Mouse (Mus musculus): ENCODE data around the gene Ms4a15. TPM values are rescaled to one million over a fixed set of nuclear protein-coding genes. Genes with fewer than 3 reads are reported as not detected.

Ms4a15 gene
- polyA plus RNA-seq, 1 experiment, result not detected

DNA sequence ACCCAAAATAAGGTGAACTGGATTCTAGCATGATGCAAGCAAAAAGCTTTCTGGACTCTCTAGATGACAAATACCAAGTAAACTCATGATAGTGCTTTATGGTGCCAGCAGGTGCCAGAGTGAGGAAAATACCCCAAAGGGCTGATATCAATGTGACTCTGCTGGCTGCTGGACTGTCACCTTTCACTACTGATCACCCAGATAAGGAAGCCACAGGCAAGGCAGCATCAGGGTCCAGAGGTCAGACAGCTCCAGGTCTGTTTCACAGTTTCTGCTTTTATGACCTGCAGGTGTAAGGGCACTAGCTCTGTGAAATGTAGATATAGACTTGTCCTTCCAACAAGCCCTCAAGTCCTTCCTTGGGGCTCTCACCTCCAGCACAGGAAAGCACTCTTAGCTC, 22.4 kb upstream of the Ms4a15 start:
- no peaks in the 10 kb centered on the region for H3K36me3 ChIP-seq (ENCODE audit: control insufficient read depth, insufficient read depth)
- no peaks in the 10 kb centered on the region for H3K79me2 ChIP-seq (ENCODE audit: control insufficient read depth, insufficient read depth)
- no peak overlapping the region for H3K4me3 ChIP-seq (ENCODE audit: insufficient read depth, poor library complexity, severe bottlenecking)
- H3ac ChIP-seq (ENCODE audit: control insufficient read depth, insufficient read length, low read depth), result no peak overlapping the region
- H3K79me3 ChIP-seq (ENCODE audit: low read depth), result no peaks in the 10 kb centered on the region
- TF ChIP-seq FOSL1 (IDR thresholded peaks at IDR 0.05; ENCODE audit: insufficient read depth, low read length, poor library complexity, severe bottlenecking) (no peak), MYOG (IDR thresholded peaks at IDR 0.05; ENCODE audit: control insufficient read depth, extremely low read depth, insufficient read length) (no peak)
- no peaks in the 10 kb centered on the region for H3K27me3 ChIP-seq (ENCODE audit: control insufficient read depth, insufficient read depth, insufficient read length)

DNA sequence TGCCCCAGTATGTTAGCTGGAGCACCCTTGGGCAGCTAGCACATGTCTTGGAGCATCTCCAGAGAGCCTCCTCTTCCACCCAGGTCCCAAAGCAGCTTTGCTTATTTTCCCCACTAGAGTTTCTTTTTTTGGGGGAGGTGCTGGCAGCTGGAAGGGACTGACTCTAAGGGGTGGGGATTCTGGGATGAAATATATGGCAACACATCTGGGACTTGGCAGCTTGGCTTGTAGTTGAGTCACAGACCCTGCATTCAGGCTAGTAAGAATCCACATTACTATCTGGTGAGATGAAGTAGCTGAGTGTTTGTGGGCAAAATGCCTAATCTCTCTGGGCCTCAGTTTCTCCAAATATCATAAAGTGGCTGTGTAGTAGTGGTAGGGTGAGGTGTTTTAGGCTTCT, 1.1 kb downstream of the Ms4a15 start:
- Histone ChIP-seq H3K36me3 (ENCODE audit: control insufficient read depth, insufficient read depth) (no peaks in the 10 kb centered on the region), H3K79me3 (ENCODE audit: low read depth) (no peaks in the 10 kb centered on the region)

DNA sequence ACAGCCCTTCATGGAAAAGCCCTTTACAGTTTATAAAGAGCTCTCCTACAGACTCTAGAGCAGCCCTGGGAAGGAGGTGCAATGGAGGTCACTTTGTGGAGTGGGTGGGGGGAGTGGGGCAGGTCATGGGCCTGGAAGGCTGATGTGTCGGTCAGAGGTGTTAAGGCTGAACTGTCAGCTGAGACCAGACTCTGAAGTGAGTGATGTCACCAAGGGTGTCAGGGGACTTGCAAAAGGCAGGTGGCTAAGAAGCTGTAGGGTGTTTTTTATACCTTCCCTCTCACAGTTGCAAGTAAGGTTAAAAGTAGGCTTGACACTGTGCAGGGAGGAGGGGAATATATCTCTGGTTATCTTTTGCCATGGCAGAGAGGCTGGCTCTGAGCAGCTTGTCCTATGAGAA, 2.3 kb downstream of the Ms4a15 start:
- H3K27me3 ChIP-seq (ENCODE audit: control insufficient read depth, insufficient read depth, insufficient read length), result peaks cover 28% of the 10 kb centered on the region
- TF ChIP-seq CEBPB (IDR thresholded peaks at IDR 0.05; ENCODE audit: low read depth) (no peak), MAX (IDR thresholded peaks at IDR 0.05) (no peak), MYOD1 (IDR thresholded peaks at IDR 0.05; ENCODE audit: control insufficient read depth, insufficient read length, low read depth) (no peak), MYOG (IDR thresholded peaks at IDR 0.05; ENCODE audit: control insufficient read depth, extremely low read depth, insufficient read length) (no peak), CTCF (IDR thresholded peaks at IDR 0.05; ENCODE audit: control insufficient read depth, insufficient read depth, insufficient read length) (no peak), USF1 (IDR thresholded peaks at IDR 0.05; ENCODE audit: low read depth) (no peak), FOSL1 (IDR thresholded peaks at IDR 0.05; ENCODE audit: insufficient read depth, low read length, poor library complexity, severe bottlenecking) (no peak)

More for the DNA sequence above, 1.1 kb downstream of the Ms4a15 start:
- peaks cover 29% of the 10 kb centered on the region for H3K27me3 ChIP-seq (ENCODE audit: control insufficient read depth, insufficient read depth, insufficient read length)
- H3K79me2 ChIP-seq (ENCODE audit: control insufficient read depth, insufficient read depth), result no peaks in the 10 kb centered on the region
- no peak for TF ChIP-seq MYOG (IDR thresholded peaks at IDR 0.05; ENCODE audit: control insufficient read depth, extremely low read depth, insufficient read length)
- no peak for TF ChIP-seq USF1 (IDR thresholded peaks at IDR 0.05; ENCODE audit: low read depth)
- no peak for TF ChIP-seq CEBPB (IDR thresholded peaks at IDR 0.05; ENCODE audit: low read depth)
- no peak for TF ChIP-seq CTCF (IDR thresholded peaks at IDR 0.05; ENCODE audit: control insufficient read depth, insufficient read depth, insufficient read length)
- no peak for TF ChIP-seq MAX (IDR thresholded peaks at IDR 0.05)
- TF ChIP-seq FOSL1 (IDR thresholded peaks at IDR 0.05; ENCODE audit: insufficient read depth, low read length, poor library complexity, severe bottlenecking), result no peak
- TF ChIP-seq MYOD1 (IDR thresholded peaks at IDR 0.05; ENCODE audit: control insufficient read depth, insufficient read length, low read depth), result no peak
- no peak overlapping the region for H3ac ChIP-seq (ENCODE audit: control insufficient read depth, insufficient read length, low read depth)
- no peak overlapping the region for H3K4me3 ChIP-seq (ENCODE audit: insufficient read depth, poor library complexity, severe bottlenecking)

DNA sequence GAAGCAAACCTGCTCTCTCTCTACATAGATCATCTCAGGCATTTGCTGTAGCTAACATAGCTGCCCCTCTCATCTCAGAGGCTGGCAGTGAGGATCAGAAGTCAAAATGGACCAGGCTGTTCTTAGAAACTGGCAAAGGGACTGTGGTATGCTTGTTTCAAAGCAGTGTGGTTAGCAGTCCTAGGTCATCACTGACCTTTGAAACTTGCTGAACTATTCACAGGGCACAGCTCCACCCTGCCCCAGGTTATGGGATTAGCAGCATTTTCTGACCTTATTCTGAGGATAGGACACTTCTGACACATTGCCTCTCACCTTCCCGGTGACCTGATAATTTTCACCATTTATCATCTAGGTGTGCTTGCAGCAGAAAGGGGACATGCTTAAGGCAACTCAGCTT, 4.5 kb downstream of the Ms4a15 start:
- no peaks in the 10 kb centered on the region for H3K36me3 ChIP-seq (ENCODE audit: control insufficient read depth, insufficient read depth)
- no peak overlapping the region for H3K4me3 ChIP-seq (ENCODE audit: insufficient read depth, poor library complexity, severe bottlenecking)
- H3ac ChIP-seq (ENCODE audit: control insufficient read depth, insufficient read length, low read depth), result no peak overlapping the region
- H3K79me2 ChIP-seq (ENCODE audit: control insufficient read depth, insufficient read depth), result no peaks in the 10 kb centered on the region
- no peak for TF ChIP-seq FOSL1 (IDR thresholded peaks at IDR 0.05; ENCODE audit: insufficient read depth, low read length, poor library complexity, severe bottlenecking)
- no peak for TF ChIP-seq CEBPB (IDR thresholded peaks at IDR 0.05; ENCODE audit: low read depth)
- no peak for TF ChIP-seq CTCF (IDR thresholded peaks at IDR 0.05; ENCODE audit: control insufficient read depth, insufficient read depth, insufficient read length)
- no peak for TF ChIP-seq USF1 (IDR thresholded peaks at IDR 0.05; ENCODE audit: low read depth)
- TF ChIP-seq MYOD1 (IDR thresholded peaks at IDR 0.05; ENCODE audit: control insufficient read depth, insufficient read length, low read depth), result no peak
- TF ChIP-seq MYOG (IDR thresholded peaks at IDR 0.05; ENCODE audit: control insufficient read depth, extremely low read depth, insufficient read length), result no peak
- TF ChIP-seq MAX (IDR thresholded peaks at IDR 0.05), result no peak
- peaks cover 22% of the 10 kb centered on the region for H3K27me3 ChIP-seq (ENCODE audit: control insufficient read depth, insufficient read depth, insufficient read length)
- H3K79me3 ChIP-seq (ENCODE audit: low read depth), result no peaks in the 10 kb centered on the region

More for the DNA sequence above, 2.3 kb downstream of the Ms4a15 start:
- Histone ChIP-seq H3K36me3 (ENCODE audit: control insufficient read depth, insufficient read depth) (no peaks in the 10 kb centered on the region), H3ac (ENCODE audit: control insufficient read depth, insufficient read length, low read depth) (no peak overlapping the region), H3K79me3 (ENCODE audit: low read depth) (no peaks in the 10 kb centered on the region), H3K4me3 (ENCODE audit: insufficient read depth, poor library complexity, severe bottlenecking) (no peak overlapping the region), H3K79me2 (ENCODE audit: control insufficient read depth, insufficient read depth) (no peaks in the 10 kb centered on the region)

DNA sequence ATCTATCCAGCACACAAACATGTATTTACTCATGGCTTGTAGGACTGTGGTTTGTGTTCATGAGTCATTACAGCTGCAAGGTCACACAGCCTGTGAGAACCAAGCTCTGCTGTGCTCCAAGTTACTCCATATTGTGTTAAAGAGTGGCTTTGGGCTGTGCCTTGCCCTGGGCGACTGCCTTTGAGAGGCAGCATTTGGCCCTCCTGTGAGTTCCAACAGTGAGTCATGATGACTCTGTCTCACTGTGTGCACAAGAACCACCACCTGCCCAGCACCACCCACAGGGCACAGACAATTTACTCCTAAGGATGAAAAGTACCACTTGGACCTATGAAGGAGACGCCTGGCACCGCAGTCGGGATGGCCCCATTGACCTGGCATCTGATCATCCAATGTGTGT, 7.2 kb downstream of the Ms4a15 start:
- Histone ChIP-seq H3K79me3 (ENCODE audit: low read depth) (no peaks in the 10 kb centered on the region), H3K4me3 (ENCODE audit: insufficient read depth, poor library complexity, severe bottlenecking) (no peak overlapping the region), H3ac (ENCODE audit: control insufficient read depth, insufficient read length, low read depth) (no peak overlapping the region), H3K79me2 (ENCODE audit: control insufficient read depth, insufficient read depth) (no peaks in the 10 kb centered on the region), H3K27me3 (ENCODE audit: control insufficient read depth, insufficient read depth, insufficient read length) (peaks cover 9% of the 10 kb centered on the region), H3K36me3 (ENCODE audit: control insufficient read depth, insufficient read depth) (no peaks in the 10 kb centered on the region)
- TF ChIP-seq USF1 (IDR thresholded peaks at IDR 0.05; ENCODE audit: low read depth), result no peak
- TF ChIP-seq CTCF (IDR thresholded peaks at IDR 0.05; ENCODE audit: control insufficient read depth, insufficient read depth, insufficient read length), result no peak
- TF ChIP-seq MYOD1 (IDR thresholded peaks at IDR 0.05; ENCODE audit: control insufficient read depth, insufficient read length, low read depth), result peak; percentile 69
- peak; percentile 84 for TF ChIP-seq FOSL1 (IDR thresholded peaks at IDR 0.05; ENCODE audit: insufficient read depth, low read length, poor library complexity, severe bottlenecking)
- peak; percentile 40 for TF ChIP-seq MAX (IDR thresholded peaks at IDR 0.05)
- TF ChIP-seq CEBPB (IDR thresholded peaks at IDR 0.05; ENCODE audit: low read depth), result no peak

DNA sequence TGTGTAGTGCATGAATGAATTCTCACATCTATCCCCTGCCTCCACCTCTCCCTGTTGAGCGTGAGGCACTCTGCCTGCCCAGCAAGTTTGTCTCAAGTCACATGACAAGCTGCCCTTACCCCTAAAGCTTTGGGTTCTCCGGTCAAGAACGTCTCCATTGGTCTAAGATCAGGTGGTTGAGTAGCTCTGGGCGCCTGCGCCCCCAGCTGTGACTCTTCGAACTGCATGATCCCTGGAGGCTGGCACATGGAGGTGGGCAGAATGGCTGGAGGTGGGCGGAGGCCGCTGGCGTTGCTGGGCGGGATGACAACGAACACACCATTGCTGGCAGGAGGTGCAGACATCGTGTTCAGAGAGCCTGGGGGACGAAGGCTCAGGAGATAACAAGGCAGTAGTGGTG, 8.5 kb downstream of the Ms4a15 start:
- Histone ChIP-seq H3K4me3 (ENCODE audit: insufficient read depth, poor library complexity, severe bottlenecking) (no peak overlapping the region), H3K27me3 (ENCODE audit: control insufficient read depth, insufficient read depth, insufficient read length) (peaks cover 4% of the 10 kb centered on the region), H3K36me3 (ENCODE audit: control insufficient read depth, insufficient read depth) (no peaks in the 10 kb centered on the region), H3K79me2 (ENCODE audit: control insufficient read depth, insufficient read depth) (no peaks in the 10 kb centered on the region), H3ac (ENCODE audit: control insufficient read depth, insufficient read length, low read depth) (no peak overlapping the region), H3K79me3 (ENCODE audit: low read depth) (no peaks in the 10 kb centered on the region)
- no peak for TF ChIP-seq MYOG (IDR thresholded peaks at IDR 0.05; ENCODE audit: control insufficient read depth, extremely low read depth, insufficient read length)
